10 mouse cellular contexts compared by ENCODE assay signal in the genomic region with DNA sequence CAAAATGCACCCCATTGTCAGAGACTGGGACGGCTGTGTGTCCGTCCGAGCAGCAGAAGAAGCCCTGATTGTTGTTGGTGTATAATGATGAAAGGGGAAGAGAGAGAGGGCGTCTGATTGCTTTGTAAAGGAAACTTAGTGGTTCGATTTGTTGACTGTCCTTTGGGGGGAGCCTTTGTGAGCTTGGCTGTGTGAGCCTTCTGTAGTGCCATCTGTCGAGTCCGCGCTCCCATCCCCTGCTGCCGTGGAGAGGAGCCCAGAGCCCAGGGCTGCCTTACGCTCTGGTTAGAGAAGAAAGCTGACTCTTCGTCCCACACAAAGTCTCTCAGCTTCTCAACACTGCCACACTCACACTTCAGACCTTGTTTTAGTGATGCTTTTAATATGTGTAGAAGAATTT. TPM values are rescaled to one million over a fixed set of nuclear protein-coding genes. Genes with fewer than 3 reads are reported as not detected.
A peak's percentile ranks its signal among the peaks of the same experiment; 100 is the strongest.
DNase-seq lines count a peak whose midpoint lies in the region; ATAC-seq lines count a peak whose summit lies in the region.
"Had no signal": no experiment of that assay in that cellular context is flagged by ENCODE, and none has a peak within 500 bp of the region (broad histone marks: within the 10 kb centered on the region; RNA-seq: fewer than 3 reads in every experiment).

No protein-coding gene starts in this region.

- no peak overlapping the region for H3K9ac ChIP-seq in hindbrain, embryonic 11.5 days (ENCODE audit: low read depth, low read length)

- H3K9me3 ChIP-seq in hindbrain, embryonic 11.5 days (ENCODE audit: control insufficient read depth, low read length): no peaks in the 10 kb centered on the region

- no peak overlapping the region for H3K4me3 ChIP-seq in hindbrain, embryonic 11.5 days (ENCODE audit: low read depth, low read length)

- H3K4me2 ChIP-seq in hindbrain, embryonic 11.5 days (replicated peaks; ENCODE audit: low read depth, low read length): no peak overlapping the region

- no peaks in the 10 kb centered on the region for H3K4me1 ChIP-seq in hindbrain, embryonic 11.5 days (replicated peaks; ENCODE audit: control insufficient read depth, insufficient read depth, low read length)

- intact Hi-C loops in left cerebral cortex, postnatal 14 days (cut with DNase I): loop anchor here (5.0 kb wide), 1 partner anchor 56 kb away; the partner anchor contains the start of gene Mycl

- H3K27me3 ChIP-seq in hindbrain, embryonic 11.5 days (ENCODE audit: control insufficient read depth, insufficient read depth, low read length): no peaks in the 10 kb centered on the region

- H3K36me3 ChIP-seq in hindbrain, embryonic 11.5 days (ENCODE audit: control insufficient read depth, insufficient read depth, low read length): peaks cover 12% of the 10 kb centered on the region

- 40% methylated on average over 11 of the region's 11 CpGs for WGBS in hindbrain, embryonic 11.5 days

- peak; percentile 68 for ATAC-seq in hindbrain, embryonic 11.5 days (ENCODE audit: low FRiP score)
- no peak for ATAC-seq in megakaryocyte, adult 5-6 weeks (ENCODE audit: poor library complexity, severe bottlenecking)

- DNase-seq in cerebellum, postnatal 25 days: peak; percentile 83 to 89
- DNase-seq in hindbrain, embryonic 11.5 days (ENCODE audit: low spot score): peak; percentile 53
- peak; percentile 65 to 67 for DNase-seq in left cerebral cortex, postnatal 14 days (ENCODE audit: low spot score in 2 of 2)
- peak; percentile 77 to 84 for DNase-seq in right cerebral cortex, postnatal 10 days (ENCODE audit: low spot score in 2 of 2)
- DNase-seq in thymus, postnatal 10 days (ENCODE audit: low spot score in 2 of 2): no peak
- DNase-seq in gastrocnemius, adult 18-20 months (ENCODE audit: low spot score): no peak
- DNase-seq in adrenal gland, postnatal 25 days: no peak

- peak overlapping the region; percentile 54 for H3K27ac ChIP-seq in hindbrain, embryonic 11.5 days (ENCODE audit: low read depth, low read length)

RNA-seq across cellular contexts. Expression of gene Trit1, which starts 36.8 kb away (rescaled TPM):
- 24.4 and 26.6 TPM in 2 replicates for polyA plus RNA-seq in hindbrain, embryonic 11.5 days (2014; fragmentation: Nextera tagmentation; extraction: Ambion mirVana)
- 10 to 100 TPM; 22.8 to 22.9 TPM for total RNA-seq in left cerebral cortex, postnatal 14 days (2021)
- total RNA-seq in gastrocnemius, adult 18-20 months (2021): 1 to 10 TPM; 6.5 to 6.8 TPM
- total RNA-seq in megakaryocyte, adult 5-6 weeks (2015): 10.7 and 16.5 TPM in 2 replicates
- 21.0 and 22.3 TPM in 2 replicates for total RNA-seq in megakaryocyte, adult 5-6 weeks (2017)
- total RNA-seq in adrenal gland, postnatal 25 days (2021): 15.9 and 22.5 TPM in 2 replicates

RNA-seq across cellular contexts. Expression of gene Bmp8b, which starts 51.8 kb away (rescaled TPM):
- 0.20 TPM in 1 of 2 replicates, not detected in the other for polyA plus RNA-seq in hindbrain, embryonic 11.5 days (2014; fragmentation: Nextera tagmentation; extraction: Ambion mirVana)
- under 1 TPM; 0.24 to 0.40 TPM for total RNA-seq in left cerebral cortex, postnatal 14 days (2021)
- total RNA-seq in gastrocnemius, adult 18-20 months (2021): not detected
- not detected in 2 replicates for total RNA-seq in megakaryocyte, adult 5-6 weeks (2015)
- total RNA-seq in megakaryocyte, adult 5-6 weeks (2017): not detected in 2 replicates
- not detected in 2 replicates for total RNA-seq in adrenal gland, postnatal 25 days (2021)
- total RNA-seq: hematopoietic stem cell, adult 5-6 weeks had no signal

RNA-seq across cellular contexts. Expression of gene Mycl, which starts 57.7 kb away (rescaled TPM):
- 76.1 and 92.7 TPM in 2 replicates for polyA plus RNA-seq in hindbrain, embryonic 11.5 days (2014; fragmentation: Nextera tagmentation; extraction: Ambion mirVana)
- total RNA-seq in left cerebral cortex, postnatal 14 days (2021): 10 to 100 TPM; 20.6 to 23.4 TPM
- total RNA-seq in gastrocnemius, adult 18-20 months (2021): under 1 TPM; 0.12 to 0.64 TPM
- total RNA-seq in megakaryocyte, adult 5-6 weeks (2015): 2.6 and 4.0 TPM in 2 replicates
- 0.81 and 3.3 TPM in 2 replicates for total RNA-seq in megakaryocyte, adult 5-6 weeks (2017)
- 1.1 and 1.2 TPM in 2 replicates for total RNA-seq in adrenal gland, postnatal 25 days (2021)
- total RNA-seq: hematopoietic stem cell, adult 5-6 weeks; MEL had no signal

Comparison
In these comparisons a context has a peak if more than half of its experiments do, and no peak if none do; other contexts are left out.
1. DNase-seq: peak in cerebellum, postnatal 25 days (2 of 2), hindbrain, embryonic 11.5 days (single experiment), left cerebral cortex, postnatal 14 days (2 of 2) and right cerebral cortex, postnatal 10 days (2 of 2); none in thymus, postnatal 10 days (0 of 2), gastrocnemius, adult 18-20 months (single experiment) and adrenal gland, postnatal 25 days (single experiment).